Comparison of ENCODE assay signal across 28 mouse cellular contexts in the genomic region with DNA sequence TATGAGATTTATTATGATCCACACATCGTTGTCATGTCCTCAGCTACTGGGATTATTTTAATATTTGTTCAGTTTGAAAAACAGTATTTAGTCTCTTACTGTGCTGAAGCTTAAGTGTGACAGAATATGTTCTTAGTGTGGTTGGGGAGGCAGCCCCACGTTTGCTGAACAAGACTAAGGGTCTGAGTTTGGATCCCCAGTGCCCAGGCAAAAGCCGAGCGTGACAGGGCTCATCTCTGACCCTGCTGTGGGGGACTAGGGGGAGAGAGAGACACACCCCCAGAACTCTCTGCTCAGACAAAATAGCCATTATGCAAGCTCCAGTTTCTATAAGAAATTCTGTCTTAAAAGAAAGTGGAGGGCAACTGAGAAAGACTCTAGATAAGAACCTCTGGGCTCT.
"Had no signal": no experiment of that assay in that cellular context is flagged by ENCODE, and none has a peak within 500 bp of the region (broad histone marks: within the 10 kb centered on the region; RNA-seq: fewer than 3 reads in every experiment).

No protein-coding gene starts in this region.

- H3K4me1 ChIP-seq: limb, embryonic 15.5 days; liver, embryonic 12.5 days; liver, embryonic 13.5 days; liver, embryonic 15.5 days; midbrain, embryonic 12.5 days; midbrain, embryonic 13.5 days; midbrain, embryonic 15.5 days; neural tube, embryonic 12.5 days had no signal

- ATAC-seq: liver, embryonic 12.5 days; liver, postnatal 0 days; midbrain, embryonic 13.5 days; midbrain, embryonic 15.5 days; midbrain, embryonic 16.5 days had no signal

- H3K4me2 ChIP-seq: limb, embryonic 12.5 days; limb, embryonic 13.5 days; limb, embryonic 15.5 days; liver, embryonic 11.5 days; liver, embryonic 12.5 days; liver, embryonic 13.5 days; liver, embryonic 15.5 days; lung, embryonic 14.5 days; lung, embryonic 15.5 days; midbrain, embryonic 11.5 days; midbrain, embryonic 12.5 days; midbrain, embryonic 13.5 days; midbrain, embryonic 15.5 days; neural tube, embryonic 12.5 days had no signal

- H3K9me3 ChIP-seq: limb, embryonic 10.5 days; limb, embryonic 12.5 days; limb, embryonic 13.5 days; limb, embryonic 15.5 days; liver, embryonic 12.5 days; liver, embryonic 13.5 days; liver, embryonic 15.5 days; lung, embryonic 15.5 days; megakaryocyte, embryonic 14.5 days; midbrain, embryonic 10.5 days; midbrain, embryonic 12.5 days; midbrain, embryonic 13.5 days; midbrain, embryonic 15.5 days; neural tube, embryonic 12.5 days had no signal

- H3K36me3 ChIP-seq: limb, embryonic 10.5 days; limb, embryonic 12.5 days; limb, embryonic 13.5 days; limb, embryonic 15.5 days; liver, embryonic 12.5 days; liver, embryonic 13.5 days; liver, embryonic 15.5 days; lung, embryonic 15.5 days; midbrain, embryonic 10.5 days; midbrain, embryonic 12.5 days; midbrain, embryonic 13.5 days; midbrain, embryonic 15.5 days; neural tube, embryonic 12.5 days had no signal

- H3K27me3 ChIP-seq: limb, embryonic 12.5 days; limb, embryonic 13.5 days; limb, embryonic 15.5 days; liver, embryonic 12.5 days; liver, embryonic 13.5 days; liver, embryonic 15.5 days; lung, embryonic 15.5 days; megakaryocyte, embryonic 14.5 days; midbrain, embryonic 12.5 days; midbrain, embryonic 13.5 days; midbrain, embryonic 15.5 days; neural tube, embryonic 12.5 days had no signal

- H3K27ac ChIP-seq: limb, embryonic 10.5 days; limb, embryonic 12.5 days; limb, embryonic 13.5 days; limb, embryonic 15.5 days; liver, embryonic 12.5 days; liver, embryonic 13.5 days; liver, embryonic 14.5 days; liver, embryonic 15.5 days; macrophage; midbrain, embryonic 10.5 days; midbrain, embryonic 12.5 days; midbrain, embryonic 13.5 days; midbrain, embryonic 15.5 days; neural tube, embryonic 12.5 days had no signal

- H3K9ac ChIP-seq: limb, embryonic 12.5 days; limb, embryonic 13.5 days; limb, embryonic 15.5 days; liver, embryonic 12.5 days; liver, embryonic 13.5 days; liver, embryonic 14.5 days; liver, embryonic 15.5 days; liver, postnatal 0 days; lung, embryonic 14.5 days; lung, embryonic 15.5 days; midbrain, embryonic 12.5 days; midbrain, embryonic 13.5 days; midbrain, embryonic 15.5 days; neural tube, embryonic 12.5 days had no signal

- DNase-seq: left cerebral cortex, postnatal 4 days; liver; liver, embryonic 13.5 days; liver, postnatal 0 days; lung, adult 2 months; lung, embryonic 14.5 days; lung, postnatal 14 days; lung, postnatal 4 days; midbrain, embryonic 14.5 days had no signal

- H3K4me3 ChIP-seq: limb, embryonic 10.5 days; limb, embryonic 12.5 days; limb, embryonic 13.5 days; limb, embryonic 15.5 days; liver, embryonic 12.5 days; liver, embryonic 13.5 days; liver, embryonic 15.5 days; lung, embryonic 15.5 days; megakaryocyte, embryonic 14.5 days; midbrain, embryonic 10.5 days; midbrain, embryonic 12.5 days; midbrain, embryonic 13.5 days; midbrain, embryonic 15.5 days; myocyte; neural tube, embryonic 12.5 days had no signal
